Mouse (Mus musculus): ENCODE data around the gene Zfp280d. TPM values are rescaled to one million over a fixed set of nuclear protein-coding genes. Genes with fewer than 3 reads are reported as not detected.

Zfp280d gene
- polyA plus RNA-seq (2017; shearing (Covaris generic)) = 65.3 TPM

GRCm38 (mm10) chr9:72274677-72275076, at the start of gene Zfp280d:
Zfp280d (plus strand) TSS chr9:72274860.

Other genes starting within 250 kb of the Zfp280d start
- 62.6 TPM for gene Tcf12, start 163.0 kb upstream of the Zfp280d start, polyA plus RNA-seq (2017; shearing (Covaris generic))
- 9.8 TPM for gene Mns1, start 163.2 kb downstream of the Zfp280d start, polyA plus RNA-seq (2017; shearing (Covaris generic))
- gene Tex9, start 217.4 kb downstream of the Zfp280d start, polyA plus RNA-seq (2017; shearing (Covaris generic)) = 10.0 TPM

Measured in CD4-positive, CD25-positive, alpha-beta regulatory T cell (primary cell).